10 mouse cellular contexts compared by ENCODE assay signal in genomic region chr11:89066750-89067149, GRCm38 (mm10). TPM values are rescaled to one million over a fixed set of nuclear protein-coding genes. Genes with fewer than 3 reads are reported as not detected.
A peak's percentile ranks its signal among the peaks of the same experiment; 100 is the strongest.
DNase-seq lines count a peak whose midpoint lies in the region; ATAC-seq and TF ChIP-seq lines count a peak whose summit lies in the region.
"Had no signal": no experiment of that assay in that cellular context is flagged by ENCODE, and none has a peak within 500 bp of the region (broad histone marks: within the 10 kb centered on the region; RNA-seq: fewer than 3 reads in every experiment).

Gene Dgke, minus strand, starts transcription at chr11:89066850.

- no peak within 1 kb of the TSS for H3K27ac ChIP-seq in forebrain, embryonic 16.5 days (ENCODE audit: low read length)
- no peak within 1 kb of the TSS for H3K27ac ChIP-seq in forebrain, embryonic 13.5 days
- peak within 1 kb of the TSS; percentile 48; the same call in 1 of the 2 replicates for H3K27ac ChIP-seq in liver, adult 2 months (replicated peaks; ENCODE audit: insufficient read depth, low read depth, low read length)
- no peak within 1 kb of the TSS for H3K27ac ChIP-seq in liver, embryonic 12.5 days
- peak within 1 kb of the TSS; percentile 45; the same call in 1 of the 2 replicates for H3K27ac ChIP-seq in cortical plate, adult 2 months (ENCODE audit: insufficient read depth, low read length)
- no peak within 1 kb of the TSS for H3K27ac ChIP-seq in midbrain, postnatal 0 days (ENCODE audit: low read depth, low read length)
- H3K27ac ChIP-seq: intestine, embryonic 15.5 days had no signal

- no peak for DNase-seq in liver, adult 2 months (ENCODE audit: extremely low read depth, low read depth, low spot score)
- DNase-seq in midbrain, postnatal 0 days (ENCODE audit: low spot score) = no peak
- no peak for DNase-seq in cerebellum, adult 11 months
- DNase-seq in T-cell, adult 2 months (ENCODE audit: low spot score) = no peak
- DNase-seq: liver had no signal

- H3K27me3 ChIP-seq in forebrain, embryonic 16.5 days (replicated peaks; ENCODE audit: control insufficient read depth, insufficient read depth, low read length) = no peaks in the 10 kb centered on the region
- H3K27me3 ChIP-seq in forebrain, embryonic 13.5 days = no peaks in the 10 kb centered on the region
- no peaks in the 10 kb centered on the region for H3K27me3 ChIP-seq in liver, adult 2 months (ENCODE audit: control insufficient read depth, insufficient read depth, low read length)
- H3K27me3 ChIP-seq in liver, embryonic 12.5 days (replicated peaks) = peaks cover 4% of the 10 kb centered on the region; the same call in 1 of the 2 replicates
- H3K27me3 ChIP-seq in midbrain, postnatal 0 days (ENCODE audit: insufficient read depth, low read length) = no peaks in the 10 kb centered on the region
- H3K27me3 ChIP-seq: intestine, embryonic 15.5 days had no signal

- H3K4me1 ChIP-seq in forebrain, embryonic 16.5 days (replicated peaks; ENCODE audit: control insufficient read depth, insufficient read depth, low read length) = no peaks in the 10 kb centered on the region
- no peaks in the 10 kb centered on the region for H3K4me1 ChIP-seq in forebrain, embryonic 13.5 days
- peaks cover 2% of the 10 kb centered on the region; the same call in 1 of the 2 replicates for H3K4me1 ChIP-seq in liver, adult 2 months (ENCODE audit: control insufficient read depth, insufficient read depth, low read length)
- H3K4me1 ChIP-seq in liver, embryonic 12.5 days = peaks cover 15% of the 10 kb centered on the region
- no peaks in the 10 kb centered on the region for H3K4me1 ChIP-seq in cortical plate, adult 2 months (ENCODE audit: control insufficient read depth, insufficient read depth, low read length)
- no peaks in the 10 kb centered on the region for H3K4me1 ChIP-seq in midbrain, postnatal 0 days (ENCODE audit: insufficient read depth, low read length)
- H3K4me1 ChIP-seq: intestine, embryonic 15.5 days had no signal

- WGBS in forebrain, embryonic 16.5 days = 100% methylated on average over 1 of the region's 1 CpGs
- 92% methylated on average over 1 of the region's 1 CpGs for WGBS in forebrain, embryonic 13.5 days
- WGBS in liver, adult 2 months = 100% methylated on average over 1 of the region's 1 CpGs
- 88% methylated on average over 1 of the region's 1 CpGs for WGBS in liver, embryonic 12.5 days (ENCODE audit: insufficient replicate concordance)
- WGBS in midbrain, postnatal 0 days = 95% methylated on average over 1 of the region's 1 CpGs

- ATAC-seq in forebrain, embryonic 16.5 days = no peak
- no peak for ATAC-seq in forebrain, embryonic 13.5 days
- no peak for ATAC-seq in liver, embryonic 12.5 days
- ATAC-seq in midbrain, postnatal 0 days (ENCODE audit: low FRiP score) = no peak
- ATAC-seq: intestine, embryonic 15.5 days had no signal

- H3K4me3 ChIP-seq in forebrain, embryonic 16.5 days (replicated peaks; ENCODE audit: low read length) = no peak within 1 kb of the TSS
- H3K4me3 ChIP-seq in forebrain, embryonic 13.5 days = no peak within 1 kb of the TSS
- no peak within 1 kb of the TSS for H3K4me3 ChIP-seq in liver, adult 2 months (ENCODE audit: insufficient read depth, low read depth, low read length)
- no peak within 1 kb of the TSS for H3K4me3 ChIP-seq in liver, embryonic 12.5 days
- no peak within 1 kb of the TSS for H3K4me3 ChIP-seq in cortical plate, adult 2 months (ENCODE audit: insufficient read depth, low read length)
- no peak within 1 kb of the TSS for H3K4me3 ChIP-seq in midbrain, postnatal 0 days (ENCODE audit: low read depth, low read length)
- H3K4me3 ChIP-seq: intestine, embryonic 15.5 days had no signal

- TF ChIP-seq CTCF in liver, adult 2 months (IDR thresholded peaks at IDR 0.05; ENCODE audit: low read depth, low read length) = no peak
- TF ChIP-seq CTCF in cortical plate, adult 2 months (IDR thresholded peaks at IDR 0.05; ENCODE audit: extremely low read depth, insufficient read depth, low read length) = no peak
- no peak for TF ChIP-seq CTCF in midbrain, postnatal 0 days (IDR thresholded peaks at IDR 0.05)

- no peaks in the 10 kb centered on the region for H3K79me2 ChIP-seq in liver, adult 2 months (ENCODE audit: control insufficient read depth, insufficient read depth, low read length)

- H3K9ac ChIP-seq in forebrain, embryonic 16.5 days (replicated peaks; ENCODE audit: low read depth, low read length) = no peak within 1 kb of the TSS
- no peak within 1 kb of the TSS for H3K9ac ChIP-seq in forebrain, embryonic 13.5 days
- no peak within 1 kb of the TSS for H3K9ac ChIP-seq in liver, adult 2 months (ENCODE audit: low read depth, low read length)
- H3K9ac ChIP-seq in liver, embryonic 12.5 days = no peak within 1 kb of the TSS
- H3K9ac ChIP-seq in midbrain, postnatal 0 days (replicated peaks; ENCODE audit: low read length, poor library complexity, severe bottlenecking) = no peak within 1 kb of the TSS
- H3K9ac ChIP-seq: intestine, embryonic 15.5 days had no signal

- no peak for TF ChIP-seq POLR2A in liver, adult 2 months (IDR thresholded peaks at IDR 0.05; ENCODE audit: extremely low read depth, insufficient read depth, low read length)
- no peak for TF ChIP-seq POLR2A in cortical plate, adult 2 months (IDR thresholded peaks at IDR 0.05; ENCODE audit: extremely low read depth, insufficient read depth, low read length)

- no peaks in the 10 kb centered on the region for H3K36me3 ChIP-seq in forebrain, embryonic 16.5 days (ENCODE audit: control insufficient read depth, insufficient read depth)
- no peaks in the 10 kb centered on the region for H3K36me3 ChIP-seq in forebrain, embryonic 13.5 days (ENCODE audit: poor library complexity, severe bottlenecking)
- no peaks in the 10 kb centered on the region for H3K36me3 ChIP-seq in liver, adult 2 months (ENCODE audit: control insufficient read depth, insufficient read depth, low read length)
- H3K36me3 ChIP-seq in liver, embryonic 12.5 days = no peaks in the 10 kb centered on the region
- H3K36me3 ChIP-seq in midbrain, postnatal 0 days (ENCODE audit: insufficient read depth, low read length) = no peaks in the 10 kb centered on the region
- H3K36me3 ChIP-seq: intestine, embryonic 15.5 days had no signal

- H3K4me2 ChIP-seq in forebrain, embryonic 16.5 days (ENCODE audit: low read length) = no peak within 1 kb of the TSS
- H3K4me2 ChIP-seq in forebrain, embryonic 13.5 days = no peak within 1 kb of the TSS
- no peak within 1 kb of the TSS for H3K4me2 ChIP-seq in liver, embryonic 12.5 days
- H3K4me2 ChIP-seq in midbrain, postnatal 0 days (ENCODE audit: low read depth, low read length, poor library complexity, severe bottlenecking) = no peak within 1 kb of the TSS
- H3K4me2 ChIP-seq: intestine, embryonic 15.5 days had no signal

- no peaks in the 10 kb centered on the region for H3K9me3 ChIP-seq in forebrain, embryonic 16.5 days (ENCODE audit: control insufficient read depth, low read length)
- H3K9me3 ChIP-seq in forebrain, embryonic 13.5 days (replicated peaks) = no peaks in the 10 kb centered on the region
- no peaks in the 10 kb centered on the region for H3K9me3 ChIP-seq in liver, embryonic 12.5 days (replicated peaks)
- H3K9me3 ChIP-seq in midbrain, postnatal 0 days (ENCODE audit: low read length) = no peaks in the 10 kb centered on the region
- H3K9me3 ChIP-seq: intestine, embryonic 15.5 days had no signal

RNA-seq across cellular contexts. Expression of gene Dgke, which starts in this region (rescaled TPM):
- polyA plus RNA-seq in forebrain, embryonic 16.5 days (2015; fragmentation: Nextera tagmentation; extraction: Ambion mirVana) = 17.1 TPM in 2 replicates
- 8.7 and 9.9 TPM in 2 replicates for polyA plus RNA-seq in forebrain, embryonic 13.5 days (2015; fragmentation: Nextera tagmentation; extraction: Ambion mirVana)
- total RNA-seq in liver, adult 2 months (2014; rRNA removed) = 0.74 and 1.1 TPM in 2 replicates
- 0.49 and 0.69 TPM in 2 replicates for polyA plus RNA-seq in liver, adult 2 months (2012; rRNA removed)
- polyA plus RNA-seq in liver, embryonic 12.5 days (2016; fragmentation: Nextera tagmentation; extraction: Ambion mirVana) = 1.6 and 1.7 TPM in 2 replicates
- polyA plus RNA-seq in cortical plate, adult 2 months (2012; rRNA removed) = 35.3 and 36.2 TPM in 2 replicates
- total RNA-seq in midbrain, postnatal 0 days (2014; rRNA removed) = 35.4 and 44.2 TPM in 2 replicates
- 16.0 TPM in 2 replicates for polyA plus RNA-seq in midbrain, postnatal 0 days (2015; fragmentation: Nextera tagmentation; extraction: Ambion mirVana)

Comparison
In these comparisons a context has a peak if more than half of its experiments do, and no peak if none do; other contexts are left out.
1. RNA of gene Dgke (total RNA-seq): 35.4 to 44.2 TPM in midbrain, postnatal 0 days; 0.74 to 1.1 TPM in liver, adult 2 months; every median in the first group is over 10 times any median in the second.
2. H3K27ac ChIP-seq: peak in liver, adult 2 months (single experiment) and cortical plate, adult 2 months (single experiment); none in forebrain, embryonic 16.5 days (single experiment), forebrain, embryonic 13.5 days (single experiment), liver, embryonic 12.5 days (single experiment) and midbrain, postnatal 0 days (single experiment).